Mouse (Mus musculus): ENCODE data around the gene Agps. TPM values are rescaled to one million over a fixed set of nuclear protein-coding genes. Genes with fewer than 3 reads are reported as not detected.

Gene Agps
- total and polyA plus RNA-seq, 2 experiments from 2014 or later, result 12.6 to 43.6 TPM

Other genes with a start within 250 kb of the Agps start
- gene Hnrnpa3, start 172.9 kb upstream of the Agps start, total RNA-seq (2014; rRNA removed), result 85.7 and 107 TPM in 2 replicates
- gene Hnrnpa3, start 172.9 kb upstream of the Agps start, polyA plus RNA-seq (2015; fragmentation: Nextera tagmentation; extraction: Ambion mirVana), result 101 and 132 TPM in 2 replicates
- gene Nfe2l2, start 127.5 kb upstream of the Agps start, total RNA-seq (2014; rRNA removed), result 7.6 and 7.7 TPM in 2 replicates
- 12.6 and 14.1 TPM in 2 replicates for gene Nfe2l2, start 127.5 kb upstream of the Agps start, polyA plus RNA-seq (2015; fragmentation: Nextera tagmentation; extraction: Ambion mirVana)
- 27.2 and 27.4 TPM in 2 replicates for gene Ttc30b, start 106.4 kb downstream of the Agps start, total RNA-seq (2014; rRNA removed)
- 17.8 and 20.6 TPM in 2 replicates for gene Ttc30b, start 106.4 kb downstream of the Agps start, polyA plus RNA-seq (2015; fragmentation: Nextera tagmentation; extraction: Ambion mirVana)
- gene Ttc30a2, start 146.0 kb downstream of the Agps start, total RNA-seq (2014; rRNA removed), result 0.81 and 0.92 TPM in 2 replicates
- 0.21 and 0.24 TPM in 2 replicates for gene Ttc30a2, start 146.0 kb downstream of the Agps start, polyA plus RNA-seq (2015; fragmentation: Nextera tagmentation; extraction: Ambion mirVana)
- 10.8 and 10.9 TPM in 2 replicates for gene Ttc30a1, start 149.8 kb downstream of the Agps start, total RNA-seq (2014; rRNA removed)
- gene Ttc30a1, start 149.8 kb downstream of the Agps start, polyA plus RNA-seq (2015; fragmentation: Nextera tagmentation; extraction: Ambion mirVana), result 3.9 and 4.8 TPM in 2 replicates

Measured in forebrain, postnatal 0 days (tissue).